Mouse (Mus musculus) lung, embryonic 14.5 days (tissue): ENCODE data around the gene 4930426L09Rik. TPM values are rescaled to one million over a fixed set of nuclear protein-coding genes. Genes with fewer than 3 reads are reported as not detected.

Source experiments
- ATAC-seq: fragments of 200-750 bp; cut with Nextera tagmentation; 2 replicates; pipeline ENCODE4 v1.8.0; 2017; ENCODE audit warnings: mild to moderate bottlenecking, moderate TSS enrichment, moderate library complexity; ENCODE audit not compliant: insufficient read depth
- DNase-seq: peaks from one replicate; pipeline ENCODE4 v3.0.0-alpha.2; 2015
- H3K27ac ChIP-seq: fragments of 300-500 bp; sonication (generic); 2 replicates; pipeline ENCODE4 v1.5.1; 2014; ENCODE audit warnings: low read depth, mild to moderate bottlenecking, moderate library complexity
- H3K27me3 ChIP-seq: fragments of 300-500 bp; sonication (generic); 2 replicates; pipeline ENCODE4 v1.6.1; 2014; ENCODE audit warnings: low read length, control low read depth; ENCODE audit not compliant: insufficient read depth
- H3K36me3 ChIP-seq: fragments of 300-500 bp; sonication (generic); 2 replicates; pipeline ENCODE4 v1.6.1; 2014; ENCODE audit warnings: control low read depth; ENCODE audit not compliant: insufficient read depth
- H3K4me1 ChIP-seq: fragments of 300-500 bp; sonication (generic); 2 replicates; pipeline ENCODE4 v1.6.1; 2014; ENCODE audit warnings: antibody characterized with exemption, control low read depth; ENCODE audit not compliant: insufficient read depth
- H3K4me2 ChIP-seq: fragments of 300-500 bp; sonication (generic); 2 replicates; pipeline ENCODE4 v1.6.1; 2014; ENCODE audit warnings: mild to moderate bottlenecking
- H3K4me3 ChIP-seq: fragments of 300-500 bp; sonication (generic); 2 replicates; pipeline ENCODE4 v1.5.1; 2014; ENCODE audit warnings: low read depth, low read length
- H3K9ac ChIP-seq: fragments of 300-500 bp; sonication (generic); 2 replicates; pipeline ENCODE4 v1.6.1; 2014
- H3K9me3 ChIP-seq: fragments of 300-500 bp; sonication (generic); 2 replicates; pipeline ENCODE4 v1.6.1; 2016; ENCODE audit warnings: low read depth, low read length, control low read depth
- CTCF ChIP-seq: IDR thresholded peaks from 2 replicates; pipeline ENCODE4 v1.5.1; 2016; ENCODE audit warnings: antibody characterized with exemption, low read depth
- WGBS: fragments of 180-500 bp; shearing (Covaris S2); extraction: QIAGEN DNeasy Blood & Tissue Kit; methylation state at CpG from one replicate; pipeline ENCODE4 v1.1.7; 2014; 5-methylcytosine and 5-hydroxymethylcytosine counted together
- polyA plus RNA-seq: library from polyadenylated mRNA; unstranded; fragments of >200 nt; fragmentation: Nextera tagmentation; extraction: Ambion mirVana; gene quantifications from 2 replicates; pipeline ENCODE4 v1.2.1, GENCODE M21; 2014

The 4930426L09Rik gene
- polyA plus RNA-seq, 1 experiment from 2014 or later = 0.57 TPM

GRCm38 (mm10) chr2:19011443-19011842 is 13.3 kb downstream of the 4930426L09Rik start:
- 0 out of 2 replicates have a peak, but pooled peaks have one; percentile 35 for ATAC-seq

GRCm38 (mm10) chr2:19016348-19016747 is 18.2 kb downstream of the 4930426L09Rik start:
- no peak overlapping the region for H3K4me2 ChIP-seq
- H3K27ac ChIP-seq = no peak overlapping the region
- TF ChIP-seq CTCF = no peak
- no peaks in the 10 kb centered on the region for H3K4me1 ChIP-seq
- no peak overlapping the region for H3K4me3 ChIP-seq
- no peak for DNase-seq
- ATAC-seq = no peak
- no peaks in the 10 kb centered on the region for H3K36me3 ChIP-seq
- no peaks in the 10 kb centered on the region for H3K27me3 ChIP-seq
- no peak overlapping the region for H3K9ac ChIP-seq
- WGBS = 67% methylated on average over 5 of the region's 5 CpGs
- H3K9me3 ChIP-seq = no peaks in the 10 kb centered on the region

More at GRCm38 (mm10) chr2:19011443-19011842, 13.3 kb downstream of the 4930426L09Rik start:
- no peak overlapping the region for H3K4me2 ChIP-seq
- WGBS = 69% methylated on average over 6 of the region's 6 CpGs
- H3K9me3 ChIP-seq = no peaks in the 10 kb centered on the region
- H3K4me1 ChIP-seq = no peaks in the 10 kb centered on the region
- H3K4me3 ChIP-seq = no peak overlapping the region
- DNase-seq = no peak
- no peaks in the 10 kb centered on the region for H3K27me3 ChIP-seq
- H3K9ac ChIP-seq = no peak overlapping the region
- H3K27ac ChIP-seq = no peak overlapping the region
- no peak for TF ChIP-seq CTCF
- no peaks in the 10 kb centered on the region for H3K36me3 ChIP-seq

GRCm38 (mm10) chr2:19016839-19017238 is 18.7 kb downstream of the 4930426L09Rik start:
- no peak overlapping the region for H3K9ac ChIP-seq
- ATAC-seq (no peak), DNase-seq (no peak)
- H3K27me3 ChIP-seq = no peaks in the 10 kb centered on the region
- H3K9me3 ChIP-seq = no peaks in the 10 kb centered on the region
- no peak overlapping the region for H3K4me3 ChIP-seq
- H3K4me2 ChIP-seq = no peak overlapping the region
- TF ChIP-seq CTCF = no peak
- no peaks in the 10 kb centered on the region for H3K36me3 ChIP-seq
- WGBS = 27% methylated on average over 1 of the region's 1 CpGs
- no peaks in the 10 kb centered on the region for H3K4me1 ChIP-seq
- no peak overlapping the region for H3K27ac ChIP-seq

GRCm38 (mm10) chr2:19018034-19018433 is 19.9 kb downstream of the 4930426L09Rik start:
- WGBS = 60% methylated on average over 2 of the region's 2 CpGs
- ATAC-seq (no peak), DNase-seq (no peak)
- H3K4me1 ChIP-seq = no peaks in the 10 kb centered on the region
- no peaks in the 10 kb centered on the region for H3K9me3 ChIP-seq
- no peak overlapping the region for H3K4me3 ChIP-seq
- no peaks in the 10 kb centered on the region for H3K36me3 ChIP-seq
- H3K9ac ChIP-seq = no peak overlapping the region
- H3K27ac ChIP-seq = no peak overlapping the region
- no peak overlapping the region for H3K4me2 ChIP-seq
- TF ChIP-seq CTCF = no peak
- H3K27me3 ChIP-seq = no peaks in the 10 kb centered on the region

- ATAC-seq = no peak
- Histone ChIP-seq H3K4me3 (no peak overlapping the region), H3K27me3 (no peaks in the 10 kb centered on the region), H3K9ac (no peak overlapping the region), H3K27ac (no peak overlapping the region), H3K4me1 (no peaks in the 10 kb centered on the region), H3K4me2 (no peak overlapping the region), H3K9me3 (no peaks in the 10 kb centered on the region), H3K36me3 (no peaks in the 10 kb centered on the region)
- WGBS = 74% methylated on average over 2 of the region's 2 CpGs
- TF ChIP-seq CTCF = no peak
- no peak for DNase-seq
Observed at GRCm38 (mm10) chr2:19024807-19025206, 26.7 kb downstream of the 4930426L09Rik start.

- Histone ChIP-seq H3K4me2 (no peak overlapping the region), H3K9ac (no peak overlapping the region), H3K9me3 (no peaks in the 10 kb centered on the region), H3K4me3 (no peak overlapping the region), H3K27me3 (no peaks in the 10 kb centered on the region), H3K36me3 (no peaks in the 10 kb centered on the region), H3K4me1 (no peaks in the 10 kb centered on the region; the same call in 1 of the 2 replicates), H3K27ac (peak overlapping the region; percentile 7; the same call in 1 of the 2 replicates)
- WGBS = 16% methylated on average over 4 of the region's 4 CpGs
- DNase-seq (peak; percentile 54), ATAC-seq (peak; percentile 38; the same call in 1 of the 2 replicates)
- TF ChIP-seq CTCF = no peak
Observed at GRCm38 (mm10) chr2:19037430-19037829, 39.3 kb downstream of the 4930426L09Rik start.

GRCm38 (mm10) chr2:19037907-19038570 is 39.9 kb downstream of the 4930426L09Rik start:
- no peaks in the 10 kb centered on the region for H3K9me3 ChIP-seq
- peak; percentile 38 for DNase-seq
- H3K9ac ChIP-seq = no peak overlapping the region
- peak overlapping the region; percentile 77 for H3K27ac ChIP-seq
- no peak for TF ChIP-seq CTCF
- H3K4me3 ChIP-seq = no peak overlapping the region
- no peak overlapping the region for H3K4me2 ChIP-seq
- WGBS = 41% methylated on average over 4 of the region's 4 CpGs
- H3K36me3 ChIP-seq = no peaks in the 10 kb centered on the region
- H3K27me3 ChIP-seq = no peaks in the 10 kb centered on the region
- ATAC-seq = peak; percentile 65
- H3K4me1 ChIP-seq = no peaks in the 10 kb centered on the region; the same call in 1 of the 2 replicates
